Mouse (Mus musculus): ENCODE results near the gene Trim41.

GRCm38 (mm10) chr11:48817794-48818193 lies 641 bp upstream of the Trim41 start:
- TF ChIP-seq CTCF (IDR thresholded peaks at IDR 0.05; ENCODE audit: low read depth, low read length) (no peak), GATA1 (IDR thresholded peaks at IDR 0.05; ENCODE audit: borderline replicate concordance, low read length) (no peak), TAL1 (conservative IDR thresholded peaks at IDR 0.05; ENCODE audit: low read depth, low read length) (no peak), GATA2 (IDR thresholded peaks at IDR 0.05; ENCODE audit: borderline replicate concordance, low read depth, low read length) (no peak), POLR2AphosphoS5 (IDR thresholded peaks at IDR 0.05; ENCODE audit: insufficient replicate concordance, low read depth, low read length) (no peak)
